In the genomic region with DNA sequence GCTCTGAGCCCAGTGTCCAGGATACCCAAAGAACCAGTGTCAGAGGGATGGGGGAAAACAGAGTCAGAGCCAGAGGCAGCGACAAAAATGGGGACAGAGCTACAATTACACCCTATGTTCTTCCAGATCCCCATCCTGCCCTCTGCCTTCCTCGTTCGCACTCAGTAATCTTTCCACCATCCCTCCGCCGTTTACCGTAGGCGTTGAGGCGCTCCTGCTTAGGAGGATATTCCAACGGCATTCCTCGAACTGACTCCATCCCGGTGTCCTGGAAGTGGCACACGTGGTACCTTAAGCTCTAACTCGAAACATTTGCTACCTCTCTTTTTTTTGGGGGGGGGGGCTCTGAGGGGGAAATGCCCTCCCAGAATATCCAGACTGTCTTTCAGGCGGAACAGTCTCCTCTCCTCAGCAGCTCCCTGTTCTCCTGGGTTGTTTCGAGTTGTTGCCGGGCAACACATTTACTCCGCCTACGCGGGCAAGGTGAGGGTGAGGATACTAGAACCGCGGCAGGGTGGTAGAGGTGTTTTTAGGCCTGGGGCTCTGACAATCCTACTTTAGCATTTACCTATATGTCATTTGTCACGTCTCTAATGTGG, we compare ENCODE assay signal across 8 mouse cellular contexts. TPM values are rescaled to one million over a fixed set of nuclear protein-coding genes. Genes with fewer than 3 reads are reported as not detected.
DNase-seq lines count a peak whose midpoint lies in the region; ATAC-seq and TF ChIP-seq lines count a peak whose summit lies in the region.

No protein-coding gene starts in this region.

- TF ChIP-seq CTCF in kidney, adult 2 months (conservative IDR thresholded peaks at IDR 0.05; ENCODE audit: insufficient read depth, insufficient read length, low read depth, low read length) = no peak

- no peaks in the 10 kb centered on the region for H3K9me3 ChIP-seq in hindbrain, embryonic 13.5 days
- no peaks in the 10 kb centered on the region for H3K9me3 ChIP-seq in midbrain, embryonic 15.5 days

- no peaks in the 10 kb centered on the region for H3K36me3 ChIP-seq in kidney, adult 2 months (ENCODE audit: control insufficient read depth, insufficient read depth, low read length)
- H3K36me3 ChIP-seq in hindbrain, embryonic 13.5 days = no peaks in the 10 kb centered on the region
- H3K36me3 ChIP-seq in midbrain, embryonic 15.5 days (replicated peaks) = no peaks in the 10 kb centered on the region

- no peak for TF ChIP-seq POLR2A in kidney, adult 2 months (IDR thresholded peaks at IDR 0.05; ENCODE audit: low read depth, low read length)

- peaks cover 8% of the 10 kb centered on the region; the same call in 1 of the 2 replicates for H3K4me1 ChIP-seq in kidney, adult 2 months (ENCODE audit: control insufficient read depth, insufficient read depth, low read length)
- H3K4me1 ChIP-seq in hindbrain, embryonic 13.5 days (replicated peaks) = peaks cover 29% of the 10 kb centered on the region
- H3K4me1 ChIP-seq in midbrain, embryonic 15.5 days = peaks cover 28% of the 10 kb centered on the region

- H3K27me3 ChIP-seq in kidney, adult 2 months (replicated peaks; ENCODE audit: control insufficient read depth, insufficient read depth, low read length) = no peaks in the 10 kb centered on the region
- peaks cover 20% of the 10 kb centered on the region for H3K27me3 ChIP-seq in hindbrain, embryonic 13.5 days
- H3K27me3 ChIP-seq in midbrain, embryonic 15.5 days (replicated peaks) = 0 out of 2 replicates have a peak, but pooled peaks cover 6% of the 10 kb centered on the region

- H3K4me3 ChIP-seq in kidney, adult 2 months (ENCODE audit: insufficient read depth, low read depth, low read length) = peak overlapping the region; percentile 49
- H3K4me3 ChIP-seq in hindbrain, embryonic 13.5 days = peak overlapping the region; percentile 47
- peak overlapping the region; percentile 50 for H3K4me3 ChIP-seq in midbrain, embryonic 15.5 days

- H3K9ac ChIP-seq in hindbrain, embryonic 13.5 days = peak overlapping the region; percentile 76
- peak overlapping the region; percentile 72 for H3K9ac ChIP-seq in midbrain, embryonic 15.5 days

- H3K4me2 ChIP-seq in hindbrain, embryonic 13.5 days = peak overlapping the region; percentile 74
- peak overlapping the region; percentile 87 for H3K4me2 ChIP-seq in midbrain, embryonic 15.5 days

- peak; percentile 32 for ATAC-seq in hindbrain, embryonic 13.5 days (ENCODE audit: low FRiP score)
- peak; percentile 38 for ATAC-seq in midbrain, embryonic 15.5 days (replicated peaks)
- ATAC-seq in megakaryocyte progenitor cell, adult 5-6 weeks (replicated peaks; ENCODE audit: poor library complexity) = no peak

- DNase-seq in kidney, adult 2 months = no peak
- no peak for DNase-seq in kidney, adult 11 months
- peak; percentile 54 for DNase-seq in brain, adult 2 months (ENCODE audit: low read depth, low spot score)
- no peak for DNase-seq in spleen, postnatal 4 days (ENCODE audit: low spot score in 2 of 2)
- DNase-seq in right cerebral cortex, adult 2 months (ENCODE audit: low spot score in 2 of 2) = no peak

- WGBS in kidney, adult 2 months = 15% methylated on average over 22 of the region's 22 CpGs
- WGBS in hindbrain, embryonic 13.5 days = 1% methylated on average over 22 of the region's 22 CpGs
- 3% methylated on average over 22 of the region's 22 CpGs for WGBS in midbrain, embryonic 15.5 days

- no peak overlapping the region for H3K27ac ChIP-seq in kidney, adult 2 months (ENCODE audit: insufficient read depth, low read depth, low read length)
- H3K27ac ChIP-seq in hindbrain, embryonic 13.5 days = peak overlapping the region; percentile 73
- H3K27ac ChIP-seq in midbrain, embryonic 15.5 days = peak overlapping the region; percentile 75

RNA-seq across cellular contexts. Expression of gene AI464131, which starts 4.5 kb away (rescaled TPM):
- polyA plus RNA-seq in kidney, adult 2 months (2012; rRNA removed) = 23.1 and 26.8 TPM in 2 replicates
- 7.0 TPM in 2 replicates for polyA plus RNA-seq in hindbrain, embryonic 13.5 days (2015; fragmentation: Nextera tagmentation; extraction: Ambion mirVana)
- 6.3 and 8.9 TPM in 2 replicates for polyA plus RNA-seq in midbrain, embryonic 15.5 days (2015; fragmentation: Nextera tagmentation; extraction: Ambion mirVana)
- total RNA-seq in megakaryocyte progenitor cell, adult 5-6 weeks (2015) = not detected in 2 replicates
- total RNA-seq in megakaryocyte progenitor cell, adult 5-6 weeks (2017) = 0.12 TPM in 1 of 2 replicates, not detected in the other

RNA-seq across cellular contexts. Expression of gene 1110017D15Rik, which starts 9.7 kb away (rescaled TPM):
- polyA plus RNA-seq in kidney, adult 2 months (2012; rRNA removed) = 0.11 and 0.42 TPM in 2 replicates
- 9.8 and 17.9 TPM in 2 replicates for polyA plus RNA-seq in hindbrain, embryonic 13.5 days (2015; fragmentation: Nextera tagmentation; extraction: Ambion mirVana)
- polyA plus RNA-seq in midbrain, embryonic 15.5 days (2015; fragmentation: Nextera tagmentation; extraction: Ambion mirVana) = 13.8 and 15.5 TPM in 2 replicates
- not detected in 2 replicates for total RNA-seq in megakaryocyte progenitor cell, adult 5-6 weeks (2015)
- total RNA-seq in megakaryocyte progenitor cell, adult 5-6 weeks (2017) = not detected in 2 replicates

RNA-seq across cellular contexts. Expression of gene Nudt2, which starts 42.5 kb away (rescaled TPM):
- polyA plus RNA-seq in kidney, adult 2 months (2012; rRNA removed) = 28.1 and 34.9 TPM in 2 replicates
- 58.0 and 60.4 TPM in 2 replicates for polyA plus RNA-seq in hindbrain, embryonic 13.5 days (2015; fragmentation: Nextera tagmentation; extraction: Ambion mirVana)
- 65.1 and 66.3 TPM in 2 replicates for polyA plus RNA-seq in midbrain, embryonic 15.5 days (2015; fragmentation: Nextera tagmentation; extraction: Ambion mirVana)
- total RNA-seq in megakaryocyte progenitor cell, adult 5-6 weeks (2015) = 28.7 and 29.6 TPM in 2 replicates
- 23.3 and 28.1 TPM in 2 replicates for total RNA-seq in megakaryocyte progenitor cell, adult 5-6 weeks (2017)

RNA-seq across cellular contexts. Expression of gene Kif24, which starts 42.7 kb away (rescaled TPM):
- 0.44 and 0.67 TPM in 2 replicates for polyA plus RNA-seq in kidney, adult 2 months (2012; rRNA removed)
- 4.6 and 5.1 TPM in 2 replicates for polyA plus RNA-seq in hindbrain, embryonic 13.5 days (2015; fragmentation: Nextera tagmentation; extraction: Ambion mirVana)
- 3.0 and 3.3 TPM in 2 replicates for polyA plus RNA-seq in midbrain, embryonic 15.5 days (2015; fragmentation: Nextera tagmentation; extraction: Ambion mirVana)
- 18.7 and 26.8 TPM in 2 replicates for total RNA-seq in megakaryocyte progenitor cell, adult 5-6 weeks (2015)
- 14.3 and 16.2 TPM in 2 replicates for total RNA-seq in megakaryocyte progenitor cell, adult 5-6 weeks (2017)
